Mouse (Mus musculus): ENCODE data around the gene Cand2. TPM values are rescaled to one million over a fixed set of nuclear protein-coding genes. Genes with fewer than 3 reads are reported as not detected.
A peak's percentile ranks its signal among the peaks of the same experiment; 100 is the strongest.

The Cand2 gene
- total RNA-seq (2021): 1 to 10 TPM; 4.5 to 5.1 TPM
- long read RNA-seq, experiment 1, full-length matches to known transcripts: 1 of 2 reads
- long read RNA-seq, experiment 1, partial matches to known transcripts: 1 of 2 reads
- long read RNA-seq, experiment 1, other reads (novel, unspliced or antisense): 0 of 2 reads
- long read RNA-seq, experiment 2, full-length matches to known transcripts: 3 of 5 reads
- long read RNA-seq, experiment 2, partial matches to known transcripts: 1 of 5 reads
- long read RNA-seq, experiment 2, other reads (novel, unspliced or antisense): 1 of 5 reads

- no peak for DNase-seq (ENCODE audit: low spot score in 2 of 2)
Measured at GRCm38 (mm10) chr6:115774501-115774921, at the start of gene Cand2. TSS of gene Cand2 (plus strand) at chr6:115774538.

- no peak for DNase-seq (ENCODE audit: low spot score in 2 of 2)
Measured at GRCm38 (mm10) chr6:115727108-115727507, 47.2 kb upstream of the Cand2 start.

GRCm38 (mm10) chr6:115727570-115727969 is 46.8 kb upstream of the Cand2 start:
- DNase-seq (ENCODE audit: low spot score in 2 of 2): no peak

- no peak for DNase-seq (ENCODE audit: low spot score in 2 of 2)
Measured at GRCm38 (mm10) chr6:115730560-115731342, 43.6 kb upstream of the Cand2 start.

- DNase-seq (ENCODE audit: low spot score in 2 of 2): no peak
Measured at GRCm38 (mm10) chr6:115732341-115732928, 41.9 kb upstream of the Cand2 start.

- peak; percentile 31 to 40 for DNase-seq (ENCODE audit: low spot score in 2 of 2)
Measured at GRCm38 (mm10) chr6:115734909-115735308, 39.4 kb upstream of the Cand2 start.

GRCm38 (mm10) chr6:115739056-115739455 is 35.3 kb upstream of the Cand2 start:
- DNase-seq (ENCODE audit: low spot score in 2 of 2): no peak

GRCm38 (mm10) chr6:115743569-115743968 is 30.8 kb upstream of the Cand2 start:
- no peak for DNase-seq (ENCODE audit: low spot score in 2 of 2)

GRCm38 (mm10) chr6:115746326-115746725 is 28.0 kb upstream of the Cand2 start:
- no peak for DNase-seq (ENCODE audit: low spot score in 2 of 2)

- no peak for DNase-seq (ENCODE audit: low spot score in 2 of 2)
Measured at GRCm38 (mm10) chr6:115755536-115755935, 18.8 kb upstream of the Cand2 start.

GRCm38 (mm10) chr6:115758981-115759435 is 15.3 kb upstream of the Cand2 start:
- DNase-seq (ENCODE audit: low spot score in 2 of 2): no peak

GRCm38 (mm10) chr6:115759461-115759860 is 14.9 kb upstream of the Cand2 start:
- DNase-seq (ENCODE audit: low spot score in 2 of 2): no peak

GRCm38 (mm10) chr6:115760137-115760536 is 14.2 kb upstream of the Cand2 start:
- no peak for DNase-seq (ENCODE audit: low spot score in 2 of 2)

- DNase-seq (ENCODE audit: low spot score in 2 of 2): no peak
Measured at GRCm38 (mm10) chr6:115760982-115761381, 13.4 kb upstream of the Cand2 start.

GRCm38 (mm10) chr6:115761995-115762756 is 12.2 kb upstream of the Cand2 start, which contains the start of gene Tmem40:
TSS of gene Tmem40 (minus strand) at chr6:115762410.
- no peak for DNase-seq (ENCODE audit: low spot score in 2 of 2)

- DNase-seq (ENCODE audit: low spot score in 2 of 2): peak; percentile 54 to 66
Measured at GRCm38 (mm10) chr6:115764179-115764578, 10.2 kb upstream of the Cand2 start.

- no peak for DNase-seq (ENCODE audit: low spot score in 2 of 2)
Measured at GRCm38 (mm10) chr6:115767357-115767756, 7.0 kb upstream of the Cand2 start.

- DNase-seq (ENCODE audit: low spot score in 2 of 2): no peak
Measured at GRCm38 (mm10) chr6:115768207-115768606, 6.1 kb upstream of the Cand2 start.

- no peak for DNase-seq (ENCODE audit: low spot score in 2 of 2)
Measured at GRCm38 (mm10) chr6:115770059-115770670, 4.2 kb upstream of the Cand2 start.

- no peak for DNase-seq (ENCODE audit: low spot score in 2 of 2)
Measured at GRCm38 (mm10) chr6:115770852-115771251, 3.5 kb upstream of the Cand2 start.

- DNase-seq (ENCODE audit: low spot score in 2 of 2): no peak
Measured at GRCm38 (mm10) chr6:115772201-115772600, 2.1 kb upstream of the Cand2 start.
